Mouse (Mus musculus) ES-E14 (cell line): ENCODE measurements around the gene 5730522E02Rik.

Experiments
- HCFC1 ChIP-seq: IDR thresholded peaks from 2 replicates; pipeline ENCODE4 v1.6.1; 2012; ENCODE audit warnings: low read length, inconsistent platforms, borderline replicate concordance; ENCODE audit not compliant: insufficient read depth
- ZC3H11A ChIP-seq: IDR thresholded peaks from 2 replicates; pipeline ENCODE4 v1.6.1; 2012; ENCODE audit warnings: low read depth, mild to moderate bottlenecking, inconsistent platforms, low read length, borderline replicate concordance

DNA sequence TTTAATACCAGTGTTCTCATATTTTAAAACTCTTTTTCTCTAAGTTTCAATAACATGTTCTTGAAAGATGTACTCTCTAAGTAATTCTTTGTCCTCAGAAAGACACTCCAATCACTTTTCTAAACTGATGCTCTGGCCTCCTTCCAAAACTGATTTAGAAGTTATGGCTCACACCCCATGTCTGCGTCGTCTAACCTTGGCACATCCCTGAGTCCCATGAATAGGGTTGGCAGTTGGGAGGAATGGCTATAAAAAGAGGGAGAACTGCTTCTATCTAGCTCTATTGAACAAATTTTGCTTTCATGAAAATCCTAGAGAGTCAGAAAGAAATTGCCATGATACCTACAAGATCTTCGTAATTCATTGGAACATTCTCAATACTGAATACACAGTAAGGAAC, 458.1 kb downstream of the 5730522E02Rik start:
- TF ChIP-seq HCFC1 (no peak), ZC3H11A (no peak)
